Mouse (Mus musculus) C2C12 (cell line): ENCODE measurements at regions not wholly inside any gene's neighbourhood (a gene's known extent, or its start where the extent isn't known, plus 50 kb on each side); places are given as distances from the start of the nearest gene placed in this dataset.

Experiments used
- H3K27me3 ChIP-seq: one replicate; pipeline ENCODE4 v1.6.1; 2011; ENCODE audit not compliant: control insufficient read depth, insufficient read depth, insufficient read length
- H3K36me3 ChIP-seq: one replicate; pipeline ENCODE4 v1.6.1; 2011; ENCODE audit not compliant: control insufficient read depth, insufficient read depth
- H3K4me3 ChIP-seq: one replicate; pipeline ENCODE4 v1.5.1; 2011; ENCODE audit warnings: mild to moderate bottlenecking, control low read depth; ENCODE audit not compliant: poor library complexity, insufficient read depth, severe bottlenecking
- H3K79me2 ChIP-seq: one replicate; pipeline ENCODE4 v1.6.1; 2011; ENCODE audit not compliant: control insufficient read depth, insufficient read depth
- H3K79me3 ChIP-seq: one replicate; pipeline ENCODE4 v1.6.1; 2011; ENCODE audit warnings: low read depth, control low read depth
- H3ac ChIP-seq: one replicate; pipeline ENCODE3; 2011; ENCODE audit warnings: low read depth; ENCODE audit not compliant: control insufficient read depth, insufficient read length
- CEBPB ChIP-seq: IDR thresholded peaks from one replicate; pipeline ENCODE4 v1.6.1; 2011; ENCODE audit warnings: low read depth, mild to moderate bottlenecking, control low read depth, moderate library complexity
- CTCF ChIP-seq: IDR thresholded peaks from one replicate; pipeline ENCODE4 v1.5.1; 2011; ENCODE audit not compliant: control insufficient read depth, insufficient read depth, insufficient read length
- FOSL1 ChIP-seq: IDR thresholded peaks from one replicate; pipeline ENCODE4 v1.8.0; 2011; ENCODE audit warnings: mild to moderate bottlenecking, low read length; ENCODE audit not compliant: poor library complexity, insufficient read depth, severe bottlenecking
- MAX ChIP-seq: IDR thresholded peaks from one replicate; pipeline ENCODE4 v1.6.1; 2011; ENCODE audit warnings: mild to moderate bottlenecking, control low read depth
- MYOD1 ChIP-seq: IDR thresholded peaks from one replicate; pipeline ENCODE4 v1.6.1; 2011; ENCODE audit warnings: low read depth; ENCODE audit not compliant: control insufficient read depth, insufficient read length
- MYOG ChIP-seq: IDR thresholded peaks from one replicate; pipeline ENCODE4 v1.6.1; 2011; ENCODE audit not compliant: control insufficient read depth, insufficient read length; ENCODE audit errors: extremely low read depth
- USF1 ChIP-seq: IDR thresholded peaks from one replicate; pipeline ENCODE4 v1.6.1; 2011; ENCODE audit warnings: low read depth, mild to moderate bottlenecking, control low read depth, moderate library complexity

- H3ac ChIP-seq, result no peak overlapping the region
- H3K27me3 ChIP-seq, result no peaks in the 10 kb centered on the region
- no peak overlapping the region for H3K4me3 ChIP-seq
- H3K36me3 ChIP-seq, result no peaks in the 10 kb centered on the region
- H3K79me2 ChIP-seq, result no peaks in the 10 kb centered on the region
- no peak for TF ChIP-seq MYOG
- TF ChIP-seq MYOD1, result no peak
- no peak for TF ChIP-seq CTCF
- no peak for TF ChIP-seq USF1
- TF ChIP-seq FOSL1, result no peak
- TF ChIP-seq CEBPB, result no peak
- TF ChIP-seq MAX, result no peak
- H3K79me3 ChIP-seq, result no peaks in the 10 kb centered on the region
Observed at GRCm38 (mm10) chr10:45848654-45849053, 271.0 kb downstream of the Hace1 start.

GRCm38 (mm10) chr10:45849841-45850240 is 272.2 kb downstream of the Hace1 start:
- H3ac ChIP-seq, result no peak overlapping the region
- TF ChIP-seq USF1, result no peak
- no peak for TF ChIP-seq CEBPB
- no peak for TF ChIP-seq MAX
- TF ChIP-seq FOSL1, result no peak
- no peaks in the 10 kb centered on the region for H3K79me3 ChIP-seq
- H3K36me3 ChIP-seq, result no peaks in the 10 kb centered on the region
- H3K79me2 ChIP-seq, result no peaks in the 10 kb centered on the region
- no peaks in the 10 kb centered on the region for H3K27me3 ChIP-seq
- no peak overlapping the region for H3K4me3 ChIP-seq

- Histone ChIP-seq H3ac (no peak overlapping the region), H3K79me3 (no peaks in the 10 kb centered on the region), H3K27me3 (no peaks in the 10 kb centered on the region), H3K4me3 (no peak overlapping the region), H3K79me2 (no peaks in the 10 kb centered on the region), H3K36me3 (no peaks in the 10 kb centered on the region)
- TF ChIP-seq USF1 (no peak), CEBPB (no peak), FOSL1 (no peak), MYOG (no peak)
Observed at GRCm38 (mm10) chr10:45850625-45851024, 273.0 kb downstream of the Hace1 start.

GRCm38 (mm10) chr10:45852688-45853087 is 275.1 kb downstream of the Hace1 start:
- H3K27me3 ChIP-seq, result no peaks in the 10 kb centered on the region
- TF ChIP-seq MYOG (no peak), MYOD1 (no peak), MAX (no peak), FOSL1 (no peak), CEBPB (no peak), USF1 (no peak), CTCF (no peak)

GRCm38 (mm10) chr10:45855514-45855913 is 277.9 kb downstream of the Hace1 start:
- H3K36me3 ChIP-seq, result no peaks in the 10 kb centered on the region
- H3K27me3 ChIP-seq, result no peaks in the 10 kb centered on the region
- no peak overlapping the region for H3ac ChIP-seq
- no peaks in the 10 kb centered on the region for H3K79me3 ChIP-seq
- no peak for TF ChIP-seq FOSL1
- TF ChIP-seq MYOG, result no peak
- TF ChIP-seq USF1, result no peak
- no peak for TF ChIP-seq CTCF
- TF ChIP-seq CEBPB, result no peak
- TF ChIP-seq MYOD1, result no peak
- TF ChIP-seq MAX, result no peak
- H3K4me3 ChIP-seq, result no peak overlapping the region
- H3K79me2 ChIP-seq, result no peaks in the 10 kb centered on the region

More at GRCm38 (mm10) chr10:45852688-45853087, 275.1 kb downstream of the Hace1 start:
- Histone ChIP-seq H3K4me3 (no peak overlapping the region), H3K36me3 (no peaks in the 10 kb centered on the region), H3K79me2 (no peaks in the 10 kb centered on the region), H3K79me3 (no peaks in the 10 kb centered on the region), H3ac (no peak overlapping the region)

- H3K27me3 ChIP-seq, result no peaks in the 10 kb centered on the region
- H3K79me3 ChIP-seq, result no peaks in the 10 kb centered on the region
- no peak for TF ChIP-seq MYOG
- no peak for TF ChIP-seq FOSL1
- no peak for TF ChIP-seq USF1
- TF ChIP-seq MYOD1, result no peak
- no peak for TF ChIP-seq MAX
- TF ChIP-seq CEBPB, result no peak
- TF ChIP-seq CTCF, result no peak
- no peak overlapping the region for H3ac ChIP-seq
- no peaks in the 10 kb centered on the region for H3K36me3 ChIP-seq
- H3K4me3 ChIP-seq, result no peak overlapping the region
- H3K79me2 ChIP-seq, result no peaks in the 10 kb centered on the region
Observed at GRCm38 (mm10) chr10:45859137-45859536, 281.5 kb downstream of the Hace1 start.
